Mouse (Mus musculus) G1E-ER4 (cell line): ENCODE data around the gene Tssc4. TPM values are rescaled to one million over a fixed set of nuclear protein-coding genes. Genes with fewer than 3 reads are reported as not detected.

ENCODE experiments used
- GATA1 ChIP-seq: IDR thresholded peaks from one replicate; pipeline ENCODE4 v1.8.0; 2012; ENCODE audit warnings: low read length, inconsistent platforms
- polyA plus RNA-seq: library from polyadenylated mRNA; stranded (reverse); fragments of >175 nt; gene quantifications from 2 replicates; pipeline ENCODE4 v1.2.3, GENCODE M21; 2012

The Tssc4 gene
- polyA plus RNA-seq, 1 experiment, result 294 TPM

- no peak for TF ChIP-seq GATA1
These were observed 41.8 kb downstream of the Tssc4 start for GRCm38 (mm10) chr7:143110803-143111202.

GRCm38 (mm10) chr7:143111719-143112118 is 42.7 kb downstream of the Tssc4 start:
- no peak for TF ChIP-seq GATA1

- no peak for TF ChIP-seq GATA1
These were observed 43.3 kb downstream of the Tssc4 start for GRCm38 (mm10) chr7:143112395-143112794.

- TF ChIP-seq GATA1, result no peak
These were observed 45.7 kb downstream of the Tssc4 start for GRCm38 (mm10) chr7:143114773-143115172.

- no peak for TF ChIP-seq GATA1
These were observed 47.5 kb downstream of the Tssc4 start for GRCm38 (mm10) chr7:143116521-143116920.

GRCm38 (mm10) chr7:143119407-143119806 is 50.4 kb downstream of the Tssc4 start:
- TF ChIP-seq GATA1, result no peak

- TF ChIP-seq GATA1, result no peak
These were observed 50.8 kb downstream of the Tssc4 start for GRCm38 (mm10) chr7:143119826-143120225.

Other genes with a start within 250 kb of the Tssc4 start
- gene Th, start 138.1 kb upstream of the Tssc4 start, polyA plus RNA-seq, result not detected in 2 replicates
- gene Ascl2, start 100.0 kb upstream of the Tssc4 start, polyA plus RNA-seq, result 0.03 and 0.16 TPM in 2 replicates
- 86.9 and 111 TPM in 2 replicates for gene Tspan32, start 64.2 kb upstream of the Tssc4 start, polyA plus RNA-seq
- gene Cd81, start 16.5 kb upstream of the Tssc4 start, polyA plus RNA-seq, result 103 and 152 TPM in 2 replicates
- not detected in 2 replicates for gene Trpm5, start 25.4 kb downstream of the Tssc4 start, polyA plus RNA-seq
- gene Kcnq1, start 37.1 kb downstream of the Tssc4 start, polyA plus RNA-seq, result not detected in 2 replicates